Mouse (Mus musculus): Measurements from ENCODE around the gene Hspb11.

Hspb11 gene

DNA sequence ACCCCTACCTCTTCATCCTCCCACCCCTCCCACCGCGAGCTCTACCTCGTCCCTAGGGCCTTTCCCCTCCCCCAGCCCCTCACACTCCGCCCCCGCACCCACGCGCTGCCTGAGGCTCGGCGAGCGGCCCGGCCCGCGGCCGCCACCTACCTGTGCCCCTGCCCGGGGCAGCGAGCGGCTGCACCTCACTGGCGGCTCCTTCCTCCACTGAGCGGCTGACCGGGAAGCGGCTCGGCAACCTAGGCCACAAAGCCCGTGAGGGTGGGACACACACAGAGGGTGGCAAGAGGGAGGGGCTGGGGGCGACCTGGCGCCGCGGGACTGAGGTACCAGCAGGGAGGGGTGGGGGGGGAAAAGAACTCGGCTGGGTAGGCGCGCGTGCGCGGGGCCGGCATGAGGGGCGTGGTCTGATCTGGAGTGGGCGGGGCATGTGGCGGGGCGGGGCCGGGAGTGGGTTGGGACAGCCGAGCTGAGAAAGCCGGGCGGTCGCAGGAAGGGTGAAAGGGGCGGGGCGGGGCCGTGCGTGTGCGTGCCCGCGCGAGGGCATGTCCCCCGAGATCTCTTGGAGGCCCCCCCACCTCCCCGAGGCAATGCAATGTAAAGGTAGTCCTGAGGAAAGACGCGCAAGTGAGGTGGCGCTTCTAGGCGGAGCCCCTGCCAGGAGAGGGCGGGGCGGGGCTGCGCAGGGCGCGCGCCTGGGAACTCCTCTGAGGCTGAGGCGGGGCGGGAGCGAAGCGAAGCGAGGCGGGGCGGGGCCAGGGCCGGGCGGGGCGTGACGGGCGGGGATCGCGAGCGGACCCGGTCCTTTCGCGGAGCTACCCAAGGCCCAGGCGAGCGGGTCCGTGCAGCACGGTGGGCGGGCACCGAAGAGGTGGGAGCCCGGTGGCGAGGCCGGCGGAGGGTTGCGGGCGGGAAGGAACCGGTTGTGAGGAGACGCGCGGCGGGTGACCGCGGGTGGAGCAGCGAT lies at the start of gene Hspb11, which contains the start of gene Lrrc42:
Gene Hspb11, plus strand, starts transcription at position 469 of the 967 bp plus-strand sequence.
Gene Lrrc42, minus strand, starts transcription at position 408 of the 967 bp plus-strand sequence.
- DNase-seq (ENCODE audit: low read depth, low spot score): peak; percentile 99

DNA sequence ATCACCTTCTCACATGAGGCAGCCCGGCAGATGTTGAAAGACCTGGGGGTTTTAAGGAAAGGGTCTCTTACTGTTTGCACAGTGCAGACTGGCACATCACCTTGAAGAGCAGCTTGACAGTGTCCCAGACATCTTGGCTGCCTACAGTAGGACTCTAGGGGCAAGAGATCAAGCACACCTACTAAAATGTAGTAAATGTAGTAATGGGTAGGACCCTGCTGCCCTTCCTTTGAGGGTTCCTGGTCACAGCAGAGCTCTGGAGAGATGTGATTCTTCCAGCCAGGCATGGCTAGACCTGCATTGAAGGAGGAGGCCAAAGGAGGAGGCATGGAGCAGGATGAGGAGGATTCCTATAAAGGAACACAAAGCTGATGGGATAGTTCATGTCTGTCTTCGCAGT lies 46.4 kb upstream of the Hspb11 start:
- no peak for DNase-seq (ENCODE audit: low read depth, low spot score)

DNA sequence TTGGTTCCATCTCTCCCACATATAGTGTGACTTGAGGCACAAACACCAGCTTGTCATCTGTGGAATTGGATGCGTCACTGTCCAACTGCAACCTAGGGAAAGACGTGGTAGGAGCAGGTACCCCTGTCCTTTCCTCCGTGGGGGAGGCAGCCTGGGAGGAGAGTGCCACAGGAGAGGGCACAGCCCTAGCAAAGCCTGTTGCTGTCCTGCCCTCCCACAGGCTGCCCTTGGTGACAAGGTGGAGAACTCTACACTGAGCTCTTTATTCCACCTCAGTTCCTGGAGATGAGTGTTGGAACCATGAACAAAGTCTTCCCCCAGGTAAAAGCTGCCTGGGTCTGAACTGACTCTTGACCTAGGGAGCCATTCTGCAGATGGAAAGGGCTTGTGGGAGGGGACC lies 44.5 kb upstream of the Hspb11 start, which contains the start of gene Ldlrad1:
Gene Ldlrad1, plus strand, starts transcription at position 301 of the 400 bp plus-strand sequence.
- DNase-seq (ENCODE audit: low read depth, low spot score): no peak

DNA sequence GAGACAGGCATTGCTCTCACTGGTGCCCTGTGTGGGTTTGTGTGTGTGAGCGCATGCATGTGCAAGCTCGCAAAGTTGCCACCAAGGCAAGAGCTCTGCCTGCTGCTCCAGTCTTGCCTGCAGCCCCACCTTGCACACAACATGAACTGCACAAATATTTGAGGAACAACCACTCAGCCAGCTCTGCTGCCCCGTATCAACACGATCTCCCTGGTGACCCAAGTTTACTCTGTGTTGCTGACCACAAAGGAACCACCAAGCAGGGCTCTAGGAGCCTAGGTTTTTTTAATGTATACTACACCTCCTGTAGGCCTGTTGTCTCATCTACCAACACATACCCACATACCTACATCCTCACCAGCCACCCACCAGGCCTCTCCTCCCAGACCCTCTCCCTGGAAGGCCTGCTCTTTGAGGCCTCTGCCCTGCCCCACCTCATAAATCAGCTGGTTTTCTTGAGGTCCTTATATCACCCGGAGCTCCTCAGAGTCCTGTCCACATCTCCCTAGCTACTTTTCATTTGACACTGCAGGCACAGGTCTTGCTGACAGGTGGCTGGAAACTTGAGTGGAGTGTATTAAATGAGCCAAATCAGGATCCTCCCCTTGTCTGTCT lies 42.8 kb upstream of the Hspb11 start:
- DNase-seq (ENCODE audit: low read depth, low spot score): no peak

DNA sequence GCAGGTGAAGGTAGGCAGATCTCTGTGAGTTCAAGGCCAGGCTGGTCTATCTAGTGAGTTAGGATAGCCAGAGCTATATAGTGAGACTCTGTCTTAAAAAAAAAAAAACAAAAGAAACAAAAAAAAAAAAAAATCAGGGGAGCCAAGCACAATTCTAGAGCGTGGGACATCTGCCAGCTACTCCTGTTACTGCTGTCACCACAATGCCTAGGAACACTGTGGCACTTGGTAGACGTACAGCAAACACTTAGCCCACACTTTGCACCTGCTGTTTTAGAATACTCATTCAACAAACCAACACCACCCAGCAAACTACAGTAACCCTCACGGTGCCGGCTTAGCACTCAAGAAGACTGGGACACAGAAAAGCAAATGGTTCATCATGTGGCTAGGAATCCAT lies 41.9 kb upstream of the Hspb11 start:
- DNase-seq (ENCODE audit: low read depth, low spot score): peak; percentile 64

DNA sequence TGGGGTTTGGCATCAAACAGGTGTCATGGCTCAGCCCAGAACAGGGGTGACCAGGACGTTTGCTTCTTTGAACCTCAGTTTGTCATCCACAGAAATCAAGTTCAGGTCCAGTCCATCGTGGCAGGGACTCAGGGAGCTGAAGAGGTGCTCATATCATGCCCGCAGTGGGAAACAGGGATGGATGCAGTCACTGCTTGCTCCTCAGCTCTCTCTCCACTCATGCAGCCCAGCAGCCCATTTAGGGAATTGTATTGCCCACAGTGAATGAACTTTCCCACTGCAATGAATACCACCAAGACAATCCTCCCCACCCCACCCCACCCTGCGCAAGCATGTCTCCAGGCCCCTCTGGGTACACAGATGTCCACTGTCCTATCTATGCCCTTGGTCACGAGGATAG lies 41.5 kb upstream of the Hspb11 start:
- DNase-seq (ENCODE audit: low read depth, low spot score): no peak

DNA sequence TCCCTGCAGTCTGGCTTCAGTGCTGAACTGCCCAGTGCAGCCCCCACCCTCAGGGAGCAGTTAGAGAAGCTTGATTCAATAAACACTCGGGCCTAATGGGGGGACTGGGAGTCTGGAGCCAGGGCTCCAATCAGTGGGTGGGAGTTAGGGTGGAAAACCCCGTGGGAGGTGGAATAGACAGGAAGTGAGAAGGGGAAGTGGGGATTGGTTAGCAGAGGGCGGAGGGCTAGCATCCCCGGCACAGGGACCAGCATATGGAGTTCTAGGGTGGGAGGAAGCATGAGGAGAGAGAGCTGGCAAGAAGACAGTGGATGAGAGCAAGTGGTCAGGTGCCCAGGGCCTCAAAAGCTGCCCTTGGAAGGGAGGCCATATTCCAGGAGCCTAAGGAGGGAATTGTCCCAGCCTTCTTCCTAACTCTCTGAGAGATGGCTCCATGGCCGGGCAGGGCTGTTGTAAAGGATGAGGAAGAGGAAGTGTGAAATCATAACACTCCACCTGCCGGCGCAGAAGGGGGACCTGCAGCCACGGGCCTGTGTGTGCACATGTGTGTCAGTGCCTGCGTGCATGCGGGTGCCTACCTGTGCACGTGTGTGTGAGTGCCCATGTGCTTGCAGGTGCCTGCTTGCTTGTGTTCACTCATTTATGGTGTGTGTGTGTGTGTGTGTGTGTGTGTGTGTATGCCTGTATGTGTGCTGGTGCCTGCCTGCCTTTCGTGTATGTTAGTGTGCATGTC lies 39.9 kb upstream of the Hspb11 start:
- no peak for DNase-seq (ENCODE audit: low read depth, low spot score)

DNA sequence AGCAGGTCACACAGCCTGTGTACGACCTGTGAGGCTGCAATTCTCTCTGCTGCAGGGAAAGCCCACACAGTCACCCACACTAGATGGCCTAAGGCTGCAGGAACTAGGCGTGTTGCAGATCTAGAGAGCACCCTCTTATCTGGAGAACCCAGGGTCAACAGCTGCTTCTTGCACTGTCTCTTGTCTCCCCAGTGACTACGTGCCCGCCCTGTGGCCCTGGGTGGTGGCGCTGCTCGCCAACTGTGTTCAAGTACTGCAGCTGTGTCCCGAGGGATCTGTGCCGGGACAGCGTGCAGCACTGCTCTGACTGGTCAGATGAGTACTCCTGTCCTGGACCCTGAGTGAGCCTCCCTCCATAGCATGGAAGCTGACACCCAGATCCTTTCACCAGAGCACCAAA lies 35.8 kb upstream of the Hspb11 start:
- no peak for DNase-seq (ENCODE audit: low read depth, low spot score)

DNA sequence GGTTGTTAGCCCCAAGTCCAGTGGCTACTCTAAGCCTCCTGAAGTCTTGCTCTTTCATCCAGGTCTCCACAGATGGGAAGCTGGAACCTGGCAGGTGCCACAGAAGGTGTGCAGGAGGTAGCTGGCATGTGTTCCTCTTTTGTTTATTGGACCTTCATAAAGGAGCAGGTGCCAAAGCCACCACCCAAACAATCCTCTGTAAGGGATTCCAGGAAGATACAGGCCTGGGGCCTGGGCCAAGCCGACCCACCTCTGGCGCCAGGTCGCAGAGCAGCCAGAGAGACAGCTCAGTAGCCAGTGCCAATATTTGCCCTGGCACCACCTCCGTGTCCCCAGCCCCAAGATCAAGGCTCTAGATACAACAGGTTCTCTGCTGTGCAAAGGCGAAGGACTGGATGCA lies 31.9 kb upstream of the Hspb11 start:
- no peak for DNase-seq (ENCODE audit: low read depth, low spot score)

DNA sequence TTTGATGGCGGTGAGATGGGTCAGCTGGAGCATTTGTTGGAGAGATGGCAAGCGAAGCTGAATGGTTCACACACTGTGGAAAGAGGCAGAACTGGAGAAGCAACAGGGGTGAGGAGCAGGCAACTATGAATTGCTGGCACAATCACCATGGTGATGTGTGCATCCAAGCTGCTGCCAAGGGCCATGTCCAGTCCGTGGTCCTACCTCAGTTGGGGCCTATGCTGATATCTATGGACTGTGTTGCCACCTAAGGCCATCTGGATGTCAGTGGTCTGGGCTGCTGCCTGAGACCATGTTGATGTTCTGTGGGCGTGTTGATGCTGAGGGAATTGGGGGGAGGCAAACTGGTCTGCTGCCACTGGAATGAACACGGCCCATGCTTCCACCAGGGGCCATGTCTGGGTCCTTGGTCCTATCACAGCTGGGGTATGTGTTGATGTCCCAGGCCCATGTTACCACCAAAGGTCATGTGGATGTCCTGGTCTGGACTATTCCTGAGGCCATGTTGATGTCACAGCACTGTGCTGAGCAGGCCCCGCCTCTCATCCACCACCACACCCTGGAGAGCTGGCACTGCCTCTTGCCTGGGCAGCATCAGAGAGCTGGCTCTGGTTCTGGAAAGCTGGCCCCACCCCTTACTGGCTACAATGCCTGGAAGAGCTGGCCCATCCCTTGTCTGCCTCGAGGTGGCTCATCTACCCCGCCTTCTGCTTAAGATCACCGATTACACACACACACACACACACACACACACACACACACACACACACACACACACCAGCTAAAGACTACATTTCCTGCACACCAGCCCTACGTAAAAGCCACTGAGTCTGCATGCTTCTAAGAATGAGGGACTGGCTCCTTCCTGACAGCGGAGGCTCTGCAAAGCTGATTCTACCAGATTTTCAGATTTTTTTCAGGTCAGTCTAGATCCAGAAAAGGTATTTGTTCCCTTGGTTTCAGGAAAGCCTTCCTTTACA lies 29.9 kb upstream of the Hspb11 start:
- DNase-seq (ENCODE audit: low read depth, low spot score): peak; percentile 62

DNA sequence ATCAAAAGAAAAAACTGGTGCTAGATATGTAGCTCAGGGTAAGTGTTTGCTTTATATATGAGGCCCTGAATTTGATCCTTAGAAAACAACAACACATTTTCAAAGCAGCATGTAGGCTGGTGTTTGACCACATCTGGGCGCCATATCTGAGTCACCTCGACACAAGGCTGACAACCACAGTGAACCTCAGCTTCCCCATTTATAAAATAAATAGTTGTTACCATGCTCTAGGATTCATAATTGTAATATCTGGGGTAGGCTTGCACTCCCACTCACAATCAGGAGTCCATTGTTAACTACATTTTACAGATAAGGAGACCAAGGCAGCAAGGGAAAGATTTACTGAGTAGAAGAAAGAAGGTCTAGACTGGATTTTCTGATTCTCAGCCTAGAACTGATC lies 27.1 kb upstream of the Hspb11 start:
- DNase-seq (ENCODE audit: low read depth, low spot score): no peak

DNA sequence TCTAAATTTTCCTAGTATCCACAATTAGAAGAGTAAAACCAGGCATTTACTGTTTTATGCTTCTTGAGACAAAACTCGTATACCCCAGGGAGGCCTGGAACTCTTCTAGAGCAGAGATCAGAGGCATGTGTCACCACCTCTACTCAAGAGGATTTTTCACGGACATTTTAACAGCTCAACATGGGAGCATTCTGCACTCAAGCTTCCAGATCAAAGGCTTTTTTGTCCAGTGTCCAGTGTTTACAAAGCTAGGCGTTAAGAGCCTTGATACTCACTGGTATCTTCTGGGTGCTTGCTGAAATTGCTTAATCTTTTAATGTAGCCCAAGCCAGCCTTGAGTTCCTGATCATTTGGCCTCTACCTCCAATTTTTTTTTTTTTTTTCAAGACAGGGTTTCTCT lies 21.2 kb upstream of the Hspb11 start:
- DNase-seq (ENCODE audit: low read depth, low spot score): no peak

DNA sequence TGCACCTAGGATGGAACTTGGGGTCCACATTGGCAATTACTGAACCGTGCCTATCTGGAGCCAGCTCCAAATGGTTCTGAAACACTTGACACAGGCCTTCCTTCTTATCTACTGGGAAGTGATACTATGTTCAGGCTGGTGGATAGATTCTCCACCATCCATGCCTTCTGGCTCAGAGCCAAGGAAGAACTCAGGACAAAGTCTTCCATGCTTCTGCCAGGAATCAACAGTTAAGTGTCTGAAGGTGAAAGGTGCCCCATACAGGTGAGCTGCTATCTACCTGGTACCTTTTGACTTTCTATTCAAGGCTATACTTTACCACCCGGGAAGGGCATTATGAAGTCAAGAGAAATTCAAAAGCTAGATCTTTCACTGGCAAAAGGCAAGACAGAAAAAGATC lies 15.1 kb upstream of the Hspb11 start:
- no peak for DNase-seq (ENCODE audit: low read depth, low spot score)

DNA sequence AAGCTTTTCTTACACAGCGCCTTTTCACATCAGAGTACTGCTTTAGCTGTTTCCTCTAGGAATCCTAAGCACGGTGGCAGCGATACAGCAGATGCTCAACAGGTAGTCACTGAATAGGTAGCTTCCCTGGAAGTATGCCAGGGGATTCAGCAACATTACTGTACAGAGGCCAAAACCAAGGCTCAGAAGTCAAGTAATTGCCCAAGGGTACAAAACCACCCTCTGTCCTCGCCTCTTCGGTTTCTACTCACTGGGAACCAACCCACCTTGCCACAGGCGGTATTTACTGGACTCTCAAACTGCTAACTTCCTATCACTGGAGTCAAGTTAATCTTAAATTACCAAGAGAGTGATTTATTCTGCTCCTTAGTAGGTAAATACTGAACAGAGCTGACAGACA lies 13.2 kb upstream of the Hspb11 start:
- DNase-seq (ENCODE audit: low read depth, low spot score): no peak

DNA sequence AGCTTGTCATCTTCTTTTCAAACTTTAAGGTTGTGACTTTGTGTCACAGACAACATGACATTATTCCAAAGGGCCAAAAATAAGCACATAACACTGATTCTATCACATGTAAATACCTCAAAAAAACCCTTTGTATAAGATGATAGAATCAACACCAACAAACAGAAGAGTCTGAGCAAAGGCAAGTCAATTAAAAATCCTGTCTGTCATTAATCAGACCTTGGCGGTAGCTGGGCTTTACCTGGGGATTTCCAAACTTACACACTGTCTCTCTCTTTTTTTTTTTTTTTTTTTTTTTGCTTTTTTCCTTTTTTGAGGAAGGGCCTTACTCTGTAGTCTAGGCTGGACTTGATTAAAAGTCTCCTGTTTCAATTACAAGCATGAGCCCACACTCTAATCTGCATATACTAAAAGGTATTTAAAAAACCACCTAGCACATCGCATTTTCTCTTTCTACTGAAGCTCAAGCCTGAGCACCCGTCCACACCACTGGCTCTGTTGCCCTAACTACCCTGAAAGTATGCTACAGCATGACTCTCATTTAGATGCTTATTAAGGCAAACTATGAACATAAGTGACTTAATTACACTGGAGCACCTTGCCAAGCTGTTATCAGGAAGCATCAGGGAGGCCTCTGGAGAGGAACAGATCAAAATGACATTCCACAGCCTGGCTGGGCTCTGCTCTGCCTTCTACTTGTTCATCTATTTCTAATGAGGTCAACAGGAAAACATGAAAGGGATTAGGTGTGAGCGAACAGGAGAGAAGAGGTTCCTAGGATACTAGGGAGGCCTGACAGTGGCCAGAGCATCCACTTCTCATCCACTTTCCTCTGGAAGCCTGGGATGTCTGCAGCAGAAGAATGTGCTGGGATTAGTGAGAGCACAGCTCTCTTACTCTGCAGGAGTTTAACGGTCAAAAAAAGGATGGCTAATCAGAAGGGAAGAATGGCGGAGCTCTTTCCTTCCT lies 9.7 kb upstream of the Hspb11 start:
- peak; percentile 22 for DNase-seq (ENCODE audit: low read depth, low spot score)

DNA sequence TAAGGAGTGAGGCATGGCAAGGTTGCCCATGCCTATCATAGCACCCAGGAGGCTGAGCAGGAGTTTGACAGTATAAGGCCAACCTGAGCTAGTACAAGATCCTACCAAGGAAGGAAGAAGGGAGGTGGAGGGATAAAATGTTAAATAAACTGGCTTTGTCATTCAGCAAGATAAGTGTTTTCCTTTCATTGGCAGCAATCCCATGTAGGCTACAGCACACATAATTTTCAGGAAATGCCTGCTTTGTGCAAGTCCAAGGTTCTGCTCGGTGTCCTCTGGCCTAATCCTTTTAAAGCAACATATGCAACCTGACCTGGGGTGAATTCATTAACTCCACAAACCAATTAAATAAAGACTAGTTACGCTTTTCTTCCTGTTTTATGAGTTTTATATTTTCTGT lies 8.0 kb upstream of the Hspb11 start:
- DNase-seq (ENCODE audit: low read depth, low spot score): no peak

DNA sequence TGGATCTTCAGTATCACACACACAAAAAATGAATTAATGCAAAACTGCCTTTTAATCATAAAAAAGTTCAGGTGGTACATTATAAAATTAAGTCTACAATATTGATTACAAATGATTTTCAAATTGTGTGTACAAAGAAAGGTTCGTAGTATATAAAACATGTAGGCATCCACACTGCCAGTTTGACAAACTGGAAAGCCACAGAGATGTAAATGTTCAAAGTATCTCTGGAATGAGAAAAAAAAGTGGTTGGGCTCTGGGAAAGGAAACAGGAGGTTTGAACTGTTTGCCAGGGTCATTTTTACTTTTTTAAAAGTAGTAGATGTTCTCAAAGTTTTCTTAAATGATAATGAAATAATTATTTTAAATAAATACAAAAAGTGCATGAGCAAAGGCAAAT lies 7.4 kb upstream of the Hspb11 start:
- no peak for DNase-seq (ENCODE audit: low read depth, low spot score)

DNA sequence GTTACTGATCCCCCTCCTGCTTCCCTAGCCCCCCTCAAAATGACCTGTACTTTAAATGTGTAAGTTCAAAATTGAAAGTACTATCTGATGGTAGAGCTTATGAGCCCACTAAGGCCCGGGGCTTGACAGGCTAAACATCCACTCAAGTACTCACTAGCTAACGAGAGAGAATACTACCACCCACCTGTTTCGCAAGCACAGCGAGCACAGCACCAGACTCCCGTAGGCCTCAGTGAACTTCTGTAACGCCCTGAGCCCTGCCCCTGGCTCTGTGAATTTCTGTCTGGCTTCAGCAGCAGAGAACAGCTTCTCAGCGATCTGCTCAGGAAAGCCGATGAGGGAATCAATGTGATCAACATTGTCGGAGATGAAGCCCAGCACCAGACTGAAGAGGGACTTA lies 6.3 kb upstream of the Hspb11 start:
- DNase-seq (ENCODE audit: low read depth, low spot score): no peak

DNA sequence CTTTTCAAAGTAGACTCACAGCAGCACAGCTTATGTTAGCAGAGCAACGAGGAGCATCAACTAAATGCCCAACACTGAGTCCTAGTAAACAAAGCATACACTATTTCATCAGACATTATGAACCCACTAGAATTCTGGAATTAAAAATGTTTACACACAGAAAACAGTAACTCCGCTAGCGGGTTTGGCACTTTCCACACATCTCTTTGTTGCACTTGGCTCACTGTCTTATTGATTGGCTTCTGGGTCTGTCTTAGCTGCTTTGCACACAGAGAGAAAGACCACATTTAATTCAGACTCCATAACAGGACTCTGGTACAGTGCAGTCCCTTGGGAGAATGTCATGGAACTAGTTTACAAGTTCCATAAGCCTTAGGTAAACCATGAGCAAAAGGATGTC lies 5.3 kb upstream of the Hspb11 start:
- peak; percentile 11 for DNase-seq (ENCODE audit: low read depth, low spot score)

DNA sequence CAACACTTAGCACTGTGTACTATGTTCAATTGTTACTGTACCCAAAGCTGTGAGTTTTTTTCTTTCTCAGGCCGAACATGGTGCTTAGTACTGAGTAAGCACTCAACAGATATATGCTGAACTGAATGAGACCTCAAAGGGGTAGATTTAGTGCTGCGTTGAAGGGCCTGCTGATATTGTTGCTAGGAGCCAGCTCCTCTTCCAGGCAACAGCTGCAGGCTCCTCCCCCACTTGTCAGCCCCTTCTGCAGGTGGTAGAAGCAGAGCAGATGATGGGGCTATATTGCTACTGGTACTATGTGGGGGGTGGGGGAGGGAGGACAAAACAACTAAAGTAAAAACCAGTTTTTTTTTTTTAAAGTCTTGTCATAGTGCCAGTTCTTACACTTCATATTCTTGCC lies 3.9 kb upstream of the Hspb11 start:
- DNase-seq (ENCODE audit: low read depth, low spot score): peak; percentile 66

All from brain, adult 2 months (tissue).